Mouse (Mus musculus): ENCODE measurements around the gene Sart1.
"Not testable (repeated sequence)": the region's sequence is repeated elsewhere in the genome, so short reads cannot be mapped to it uniquely, and the experiment has no call there.

The Sart1 gene

GRCm38 (mm10) chr19:5370932-5371331 lies 17.6 kb downstream of the Sart1 start:
- no peak for DNase-seq (ENCODE audit: low read depth, low spot score)

- no peak for DNase-seq (ENCODE audit: low read depth, low spot score)
Measured at GRCm38 (mm10) chr19:5367455-5367854, 21.0 kb downstream of the Sart1 start.

- DNase-seq (ENCODE audit: low read depth, low spot score) = no peak
Measured at GRCm38 (mm10) chr19:5367053-5367359, 21.5 kb downstream of the Sart1 start, which contains the start of gene Banf1. Banf1 (minus strand) TSS chr19:5367168.

- peak; percentile 94 for DNase-seq (ENCODE audit: low read depth, low spot score)
Measured at GRCm38 (mm10) chr19:5366175-5367052, 22.1 kb downstream of the Sart1 start, which contains the start of gene Eif1ad. Eif1ad (plus strand) TSS chr19:5366741.

- DNase-seq (ENCODE audit: low read depth, low spot score) = no peak
Measured at GRCm38 (mm10) chr19:5365751-5366150, 22.8 kb downstream of the Sart1 start.

GRCm38 (mm10) chr19:5364124-5364523 lies 24.4 kb downstream of the Sart1 start:
- no peak for DNase-seq (ENCODE audit: low read depth, low spot score)

GRCm38 (mm10) chr19:5362186-5362585 lies 26.3 kb downstream of the Sart1 start:
- DNase-seq (ENCODE audit: low read depth, low spot score) = no peak

GRCm38 (mm10) chr19:5356080-5356479 lies 32.4 kb downstream of the Sart1 start:
- no peak for DNase-seq (ENCODE audit: low read depth, low spot score)

- no peak for DNase-seq (ENCODE audit: low read depth, low spot score)
Measured at GRCm38 (mm10) chr19:5353609-5354008, 34.9 kb downstream of the Sart1 start.

GRCm38 (mm10) chr19:5349502-5349873 lies 39.0 kb downstream of the Sart1 start, which contains the start of gene Cst6:
Cst6 (minus strand) TSS chr19:5349574.
- DNase-seq (ENCODE audit: low read depth, low spot score) = not testable (repeated sequence)

GRCm38 (mm10) chr19:5348526-5349501 lies 39.7 kb downstream of the Sart1 start:
- no peak for DNase-seq (ENCODE audit: low read depth, low spot score)

GRCm38 (mm10) chr19:5348064-5348463 lies 40.4 kb downstream of the Sart1 start:
- no peak for DNase-seq (ENCODE audit: low read depth, low spot score)

- DNase-seq (ENCODE audit: low read depth, low spot score) = no peak
Measured at GRCm38 (mm10) chr19:5345297-5346131, 43.0 kb downstream of the Sart1 start.

GRCm38 (mm10) chr19:5341360-5341759 lies 47.1 kb downstream of the Sart1 start:
- no peak for DNase-seq (ENCODE audit: low read depth, low spot score)

- peak; percentile 52 for DNase-seq (ENCODE audit: low read depth, low spot score)
Measured at GRCm38 (mm10) chr19:5337975-5338374, 50.5 kb downstream of the Sart1 start.

- no peak for DNase-seq (ENCODE audit: low read depth, low spot score)
Measured at GRCm38 (mm10) chr19:5335441-5335840, 53.1 kb downstream of the Sart1 start, which contains the start of gene Catsper1. Catsper1 (plus strand) TSS chr19:5335741.

- no peak for DNase-seq (ENCODE audit: low read depth, low spot score)
Measured at GRCm38 (mm10) chr19:5334741-5335140, 53.8 kb downstream of the Sart1 start.

GRCm38 (mm10) chr19:5327970-5328369 lies 60.5 kb downstream of the Sart1 start:
- no peak for DNase-seq (ENCODE audit: low read depth, low spot score)
